Mouse (Mus musculus): ENCODE measurements around the gene Olfr959. TPM values are rescaled to one million over a fixed set of nuclear protein-coding genes. Genes with fewer than 3 reads are reported as not detected.

Gene Olfr959
- total RNA-seq (2021), result not detected

DNA sequence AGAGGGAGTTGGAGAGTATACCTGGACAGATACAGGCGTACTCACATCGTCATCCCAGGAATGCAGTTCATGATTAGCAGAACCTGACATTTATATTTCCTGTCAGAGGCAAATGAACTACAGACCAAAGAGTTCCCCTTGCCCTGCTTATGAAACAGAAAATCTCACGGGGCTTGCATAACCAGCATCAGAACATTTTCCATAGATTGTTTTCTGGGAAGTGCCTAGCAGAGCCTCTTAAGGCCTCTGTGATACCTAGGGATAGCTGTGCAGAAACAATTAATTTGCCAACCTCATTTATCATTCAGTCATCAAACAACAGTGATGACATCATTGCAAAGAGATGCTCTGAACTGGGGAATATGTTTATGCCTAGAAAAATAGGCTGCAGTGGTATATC, at the start of gene Olfr959:
Olfr959 (minus strand) TSS at position 101 of the 400 bp plus-strand sequence.
- DNase-seq, result no peak

- DNase-seq, result no peak
Observed at GRCm38 (mm10) chr9:39624711-39625110, 49.3 kb upstream of the Olfr959 start.

DNA sequence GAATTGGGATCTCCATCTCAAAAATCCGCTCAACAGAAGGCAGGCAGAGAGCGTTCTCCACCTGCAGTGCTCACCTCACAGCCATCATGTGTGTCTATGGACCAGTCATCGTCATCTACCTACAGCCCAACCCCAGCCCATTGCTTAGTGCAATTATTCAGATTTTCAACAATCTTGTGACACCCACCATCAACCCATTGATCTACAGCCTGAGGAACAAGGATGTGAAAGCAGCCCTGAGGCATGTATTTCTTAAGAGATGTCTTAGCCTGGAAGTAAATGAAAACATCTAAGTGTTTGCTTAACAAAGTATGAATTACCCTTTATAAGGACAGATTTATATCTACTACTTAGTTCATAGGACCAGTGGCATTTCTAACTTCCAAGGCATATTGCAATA, 48.4 kb upstream of the Olfr959 start:
- DNase-seq, result no peak

- no peak for DNase-seq
Observed at GRCm38 (mm10) chr9:39621073-39621472, 45.7 kb upstream of the Olfr959 start, which contains the start of gene Olfr960. Olfr960 (plus strand) TSS chr9:39621373.

- peak in 1 of 2 experiments; percentile 6 for DNase-seq
Observed at GRCm38 (mm10) chr9:39611953-39612352, 36.6 kb upstream of the Olfr959 start.

- no peak for DNase-seq
Observed at GRCm38 (mm10) chr9:39610355-39610754, 35.0 kb upstream of the Olfr959 start, which contains the start of gene Olfr148. Olfr148 (plus strand) TSS chr9:39610655.

- DNase-seq, result no peak
Observed at GRCm38 (mm10) chr9:39608497-39608896, 33.1 kb upstream of the Olfr959 start.

GRCm38 (mm10) chr9:39603999-39604453, 28.7 kb upstream of the Olfr959 start, which contains the start of gene AW551984:
AW551984 (minus strand) TSS chr9:39604403.
- no peak for DNase-seq

GRCm38 (mm10) chr9:39603333-39603845, 28.0 kb upstream of the Olfr959 start:
- DNase-seq, result peak in 1 of 2 experiments; percentile 2

- peak; percentile 7 for DNase-seq
Observed at GRCm38 (mm10) chr9:39602536-39603332, 27.4 kb upstream of the Olfr959 start.

GRCm38 (mm10) chr9:39577050-39577449, 1.7 kb upstream of the Olfr959 start:
- DNase-seq, result no peak

DNA sequence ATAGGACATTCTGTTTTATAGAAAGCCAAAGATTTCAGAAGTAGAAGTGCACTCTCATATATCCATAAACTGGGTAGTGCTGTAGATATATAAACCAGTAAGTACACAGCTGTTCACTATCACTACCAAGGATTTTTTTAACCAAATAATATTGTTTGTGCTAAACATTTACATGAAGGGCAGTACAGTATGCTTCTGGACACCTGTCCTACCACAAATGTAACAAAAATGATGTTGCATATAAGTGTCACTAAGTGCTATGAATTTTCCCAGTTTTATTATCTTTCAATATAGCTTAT, 17.1 kb downstream of the Olfr959 start:
- no peak for DNase-seq

GRCm38 (mm10) chr9:39557529-39558348, 17.6 kb downstream of the Olfr959 start:
- DNase-seq, result peak in 1 of 2 experiments; percentile 11

DNA sequence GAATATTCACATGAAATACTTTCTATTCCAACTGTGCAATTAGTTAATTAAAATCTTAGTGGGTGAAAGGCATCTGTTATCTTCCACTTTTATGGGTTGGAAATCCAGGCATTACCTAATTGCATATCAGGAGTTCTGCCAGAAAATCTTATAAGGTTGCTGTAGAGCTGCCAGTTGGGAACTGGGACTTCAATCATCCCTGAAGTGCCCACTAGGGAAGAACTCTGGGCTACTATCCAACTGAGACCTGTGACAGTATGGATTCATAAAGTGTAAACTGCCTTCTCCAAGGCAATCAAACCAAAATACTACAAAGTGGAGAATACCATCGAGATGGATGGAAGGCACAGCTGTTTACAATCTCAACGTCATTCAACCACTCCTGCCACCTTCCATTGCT, 21.4 kb downstream of the Olfr959 start, which contains the start of gene Olfr958:
Olfr958 (minus strand) TSS at position 109 of the 400 bp plus-strand sequence.
- DNase-seq, result no peak

- DNase-seq, result no peak
Observed at GRCm38 (mm10) chr9:39550806-39551205, 24.6 kb downstream of the Olfr959 start.

DNA sequence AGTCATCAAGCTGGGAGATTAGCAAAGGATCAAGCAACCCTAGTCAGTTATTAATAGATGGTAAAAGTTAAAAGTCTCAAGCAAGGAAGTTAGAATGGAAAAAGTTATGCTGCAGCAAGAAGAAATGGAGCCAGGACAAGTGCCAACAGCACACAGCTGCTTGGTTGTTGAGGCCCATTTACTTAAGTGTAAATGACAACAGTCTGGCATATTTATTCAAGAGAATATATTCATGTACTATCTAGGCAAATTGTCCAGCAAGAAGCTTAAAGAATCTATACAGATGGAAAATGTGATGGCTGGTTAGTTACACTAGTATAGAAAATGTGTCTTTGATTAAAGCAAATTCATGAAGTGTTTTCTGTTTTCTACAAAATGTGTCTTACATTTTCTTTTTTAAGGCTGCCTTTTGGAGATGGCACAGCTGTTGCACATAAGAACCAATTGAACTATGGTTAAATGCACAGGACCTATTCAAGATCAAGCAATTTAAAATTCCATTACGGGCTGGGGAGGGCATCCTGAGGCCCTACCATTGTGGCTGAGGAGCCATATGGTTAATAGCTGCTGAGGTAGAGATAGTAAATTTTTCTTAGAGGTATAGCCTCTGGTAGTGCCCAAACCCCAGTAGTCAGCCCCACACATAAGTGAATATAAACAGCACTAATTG, 51.6 kb downstream of the Olfr959 start:
- DNase-seq, result no peak

Other genes with a start within 250 kb of the Olfr959 start
- not detected for gene Olfr948, start 249.5 kb downstream of the Olfr959 start, total RNA-seq (2021)
- not detected for gene Olfr951, start 188.2 kb downstream of the Olfr959 start, total RNA-seq (2021)
- gene Olfr952, start 148.4 kb downstream of the Olfr959 start, total RNA-seq (2021), result not detected
- not detected for gene Olfr954, start 118.9 kb downstream of the Olfr959 start, total RNA-seq (2021)
- not detected for gene Olfr955, start 103.6 kb downstream of the Olfr959 start, total RNA-seq (2021)
- not detected for gene Olfr44, start 81.6 kb downstream of the Olfr959 start, total RNA-seq (2021)
- not detected for gene Olfr957, start 59.8 kb downstream of the Olfr959 start, total RNA-seq (2021)
- not detected for gene Olfr958, start 21.5 kb downstream of the Olfr959 start, total RNA-seq (2021)
- gene AW551984, start 28.8 kb upstream of the Olfr959 start, total RNA-seq (2021), result 1 to 10 TPM; 4.1 to 4.2 TPM
- not detected for gene Olfr148, start 35.1 kb upstream of the Olfr959 start, total RNA-seq (2021)
- not detected for gene Olfr960, start 45.8 kb upstream of the Olfr959 start, total RNA-seq (2021)
- gene Olfr961, start 69.5 kb upstream of the Olfr959 start, total RNA-seq (2021), result not detected
- not detected for gene Olfr963, start 91.6 kb upstream of the Olfr959 start, total RNA-seq (2021)
- not detected for gene Olfr149, start 131.5 kb upstream of the Olfr959 start, total RNA-seq (2021)
- not detected for gene Olfr965, start 135.8 kb upstream of the Olfr959 start, total RNA-seq (2021)
- gene Olfr150, start 155.4 kb upstream of the Olfr959 start, total RNA-seq (2021), result not detected
- gene Olfr967, start 170.7 kb upstream of the Olfr959 start, total RNA-seq (2021), result not detected
- not detected for gene Olfr968, start 207.7 kb upstream of the Olfr959 start, total RNA-seq (2021)
- not detected for gene Olfr969, start 215.4 kb upstream of the Olfr959 start, total RNA-seq (2021)
- not detected for gene Olfr970, start 233.3 kb upstream of the Olfr959 start, total RNA-seq (2021)